In genomic region chr13:107939916-107940646, GRCm38 (mm10) we compare ENCODE assay signal across 11 mouse cellular contexts.
DNase-seq lines count a peak whose midpoint lies in the region; ATAC-seq and TF ChIP-seq lines count a peak whose summit lies in the region.
"Had no signal": no experiment of that assay in that cellular context is flagged by ENCODE, and none has a peak within 500 bp of the region (broad histone marks: within the 10 kb centered on the region; RNA-seq: fewer than 3 reads in every experiment).

No protein-coding gene starts in this region.

- no peak overlapping the region for H3K4me3 ChIP-seq in heart, embryonic 13.5 days
- H3K4me3 ChIP-seq in MEL (ENCODE audit: control insufficient read depth in 1 of 2, insufficient read depth in 1 of 2, low read depth in 2 of 2, low read length in 2 of 2): no peak overlapping the region
- H3K4me3 ChIP-seq: embryonic facial prominence, embryonic 15.5 days; midbrain, embryonic 12.5 days had no signal

- 0 out of 4 replicates have a peak, but pooled peaks of 1 of the 2 experiments have one; percentile 24 for TF ChIP-seq EP300 in MEL (IDR thresholded peaks at IDR 0.05; ENCODE audit: low read depth in 1 of 2, low read length in 2 of 2)

- no peaks in the 10 kb centered on the region for H3K36me3 ChIP-seq in heart, embryonic 13.5 days
- H3K36me3 ChIP-seq in MEL (ENCODE audit: control insufficient read depth in 1 of 2, insufficient read depth in 2 of 2, low read length in 2 of 2): no peaks in the 10 kb centered on the region
- H3K36me3 ChIP-seq: embryonic facial prominence, embryonic 15.5 days; midbrain, embryonic 12.5 days had no signal

- 0 out of 2 replicates have a peak, but pooled peaks cover 4% of the 10 kb centered on the region for H3K4me1 ChIP-seq in heart, embryonic 13.5 days
- H3K4me1 ChIP-seq in MEL (ENCODE audit: control insufficient read depth in 1 of 2, insufficient read depth in 2 of 2, low read length in 2 of 2): no peaks in the 10 kb centered on the region
- H3K4me1 ChIP-seq: midbrain, embryonic 12.5 days had no signal

- H3K27me3 ChIP-seq in heart, embryonic 13.5 days (replicated peaks): peaks cover 28% of the 10 kb centered on the region
- peaks cover 13 to 19% of the 10 kb centered on the region in 2 experiments for H3K27me3 ChIP-seq in MEL (ENCODE audit: control insufficient read depth in 1 of 2, insufficient read depth in 2 of 2, low read length in 2 of 2)
- H3K27me3 ChIP-seq: midbrain, embryonic 12.5 days had no signal

- WGBS in heart, embryonic 13.5 days: 51% methylated on average over 15 of the region's 15 CpGs

- intact Hi-C loops in heart, postnatal 36 days (cut with DNase I): no loop called here

- H3K4me2 ChIP-seq in heart, embryonic 13.5 days: peak overlapping the region; percentile 24
- H3K4me2 ChIP-seq: embryonic facial prominence, embryonic 15.5 days; midbrain, embryonic 12.5 days had no signal

- no peaks in the 10 kb centered on the region for H3K9me3 ChIP-seq in heart, embryonic 13.5 days
- no peaks in the 10 kb centered on the region for H3K9me3 ChIP-seq in MEL (replicated peaks; ENCODE audit: insufficient read depth, low read length)
- H3K9me3 ChIP-seq: embryonic facial prominence, embryonic 15.5 days; midbrain, embryonic 12.5 days had no signal

- H3K79me2 ChIP-seq in MEL (ENCODE audit: control insufficient read depth, insufficient read depth, low read length, poor library complexity): no peaks in the 10 kb centered on the region

- TF ChIP-seq POLR2A in MEL (IDR thresholded peaks at IDR 0.05; ENCODE audit: control insufficient read depth in 1 of 2, insufficient read depth in 1 of 2, low read depth in 1 of 2, low read length in 2 of 2, poor library complexity in 1 of 2): no peak

- TF ChIP-seq CTCF in MEL (IDR thresholded peaks at IDR 0.05 in 2 of 3, conservative IDR thresholded peaks at IDR 0.05 in 1 of 3; ENCODE audit: control insufficient read depth in 1 of 3, insufficient read depth in 1 of 3, low read depth in 2 of 3, low read length in 3 of 3, poor library complexity in 1 of 3, severe bottlenecking in 1 of 3): no peak

- TF ChIP-seq RAD21 in MEL (IDR thresholded peaks at IDR 0.05; ENCODE audit: low read depth, low read length): no peak

- H3K27ac ChIP-seq in heart, embryonic 13.5 days (replicated peaks): no peak overlapping the region
- no peak overlapping the region for H3K27ac ChIP-seq in MEL (ENCODE audit: control insufficient read depth, low read depth, low read length)
- H3K27ac ChIP-seq: embryonic facial prominence, embryonic 15.5 days; midbrain, embryonic 12.5 days had no signal

- DNase-seq in heart, postnatal 36 days: no peak
- DNase-seq in 3134 (ENCODE audit: extremely low read depth, insufficient read length, low spot score) (peak; percentile 71), MEL (ENCODE audit: low read depth, low spot score) (peak; percentile 50)
- DNase-seq in frontal cortex, postnatal 10 days (ENCODE audit: low spot score in 2 of 2): no peak
- DNase-seq in right cerebral cortex, postnatal 25 days: no peak
- no peak for DNase-seq in spleen, postnatal 4 days (ENCODE audit: low spot score in 2 of 2)
- DNase-seq: thymus, postnatal 4 days had no signal

- no peak overlapping the region for H3K9ac ChIP-seq in heart, embryonic 13.5 days
- no peak overlapping the region for H3K9ac ChIP-seq in MEL (ENCODE audit: control insufficient read depth, low read depth, low read length, poor library complexity, severe bottlenecking)
- H3K9ac ChIP-seq: embryonic facial prominence, embryonic 15.5 days; midbrain, embryonic 12.5 days had no signal

- ATAC-seq in heart, embryonic 13.5 days (ENCODE audit: extremely low read depth, insufficient number of reproducible peaks, low FRiP score, low TSS enrichment): no peak
- peak; percentile 23; the same call in 1 of the 2 replicates for ATAC-seq in granulocyte monocyte progenitor cell, adult 5-6 weeks (replicated peaks; ENCODE audit: poor library complexity, severe bottlenecking)

TF ChIP-seq in MEL, 35 proteins besides CTCF, POLR2A, EP300 and RAD21:
- TF ChIP-seq USF2 (IDR thresholded peaks at IDR 0.05; ENCODE audit: borderline replicate concordance in 1 of 2, insufficient read depth in 1 of 2, low read depth in 1 of 2, low read length in 2 of 2) (no peak), GATA1 (IDR thresholded peaks at IDR 0.05; ENCODE audit: low read depth, low read length) (0 out of 2 replicates have a peak, but pooled peaks have one; percentile 18), SMC3 (IDR thresholded peaks at IDR 0.05; ENCODE audit: low read depth, low read length) (0 out of 2 replicates have a peak, but pooled peaks have one; percentile 4), HCFC1 (IDR thresholded peaks at IDR 0.05; ENCODE audit: low read depth, low read length) (no peak), ZC3H11A (IDR thresholded peaks at IDR 0.05; ENCODE audit: low read depth, low read length) (no peak), USF1 (IDR thresholded peaks at IDR 0.05; ENCODE audit: low read depth, low read length) (no peak), ETS1 (IDR thresholded peaks at IDR 0.05; ENCODE audit: low read depth, low read length) (0 out of 2 replicates have a peak, but pooled peaks have one; percentile 9), GABPA (IDR thresholded peaks at IDR 0.05; ENCODE audit: low read depth, low read length) (no peak), RCOR1 (IDR thresholded peaks at IDR 0.05; ENCODE audit: low read depth, low read length) (peak; percentile 95)

Comparison
In these comparisons a context has a peak if more than half of its experiments do, and no peak if none do; other contexts are left out.
1. DNase-seq: peak in 3134 (single experiment) and MEL (single experiment); none in heart, postnatal 36 days (0 of 2), frontal cortex, postnatal 10 days (0 of 2), right cerebral cortex, postnatal 25 days (single experiment) and spleen, postnatal 4 days (0 of 2).